Mouse (Mus musculus): Measurements from ENCODE around the gene C2cd4a. TPM values are rescaled to one million over a fixed set of nuclear protein-coding genes. Genes with fewer than 3 reads are reported as not detected.

C2cd4a gene
- total RNA-seq (2023; ENCODE audit: inconsistent age), result not detected in 4 replicates

GRCm38 (mm10) chr9:67832046-67832605 is at the start of gene C2cd4a:
Gene C2cd4a (minus strand): TSS chr9:67832330.

GRCm38 (mm10) chr9:67839981-67840859 is 8.1 kb upstream of the C2cd4a start, which contains the start of gene Vps13c:
Gene Vps13c (plus strand): TSS chr9:67840396.

Other genes with a start within 250 kb of the C2cd4a start
- gene C2cd4b, start 72.9 kb downstream of the C2cd4a start, total RNA-seq (2023; ENCODE audit: inconsistent age), result not detected in 4 replicates
- 27.2 to 33.6 TPM (median 31.4 TPM) in 4 replicates for gene Vps13c, start 8.1 kb upstream of the C2cd4a start, total RNA-seq (2023; ENCODE audit: inconsistent age)